ENCODE assay signal across 20 mouse cellular contexts in the genomic region with DNA sequence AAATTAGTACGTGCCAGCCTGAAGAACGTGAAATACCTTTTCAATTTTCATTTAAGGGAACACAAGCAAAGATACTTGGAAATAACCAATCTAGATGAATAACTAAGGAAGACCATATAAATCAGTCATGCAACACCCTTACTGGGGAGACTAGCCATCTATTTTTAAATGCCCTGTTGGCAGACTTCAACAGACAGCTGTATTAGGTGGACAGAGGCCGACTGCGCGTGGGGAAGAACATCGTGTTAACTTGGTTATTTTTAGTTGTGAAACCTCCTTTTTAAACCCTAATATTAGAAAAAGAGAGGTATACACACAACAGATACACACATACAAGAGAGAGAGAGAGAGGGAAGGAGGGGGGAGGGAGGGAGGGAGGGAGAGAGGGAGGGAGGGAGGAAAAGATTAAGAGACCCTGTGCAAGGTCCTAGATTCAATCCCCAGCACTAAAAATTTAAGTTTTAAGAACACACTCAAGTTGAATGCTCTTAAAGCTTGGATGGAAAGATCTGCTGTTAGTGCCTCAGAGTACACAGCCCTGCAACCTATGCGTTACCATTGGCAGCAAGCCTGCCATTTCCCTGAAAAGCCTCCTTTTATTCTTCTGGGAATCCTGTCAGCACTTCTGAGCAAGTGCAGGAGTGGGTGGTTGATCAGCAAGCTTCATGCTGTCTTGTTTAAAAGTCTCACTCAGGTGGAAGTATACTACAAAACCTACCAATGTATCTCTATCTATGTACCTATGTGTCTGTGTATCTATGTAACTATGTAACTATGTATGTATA. TPM values are rescaled to one million over a fixed set of nuclear protein-coding genes. Genes with fewer than 3 reads are reported as not detected.
DNase-seq lines count a peak whose midpoint lies in the region; ATAC-seq and TF ChIP-seq lines count a peak whose summit lies in the region.
"Had no signal": no experiment of that assay in that cellular context is flagged by ENCODE, and none has a peak within 500 bp of the region (broad histone marks: within the 10 kb centered on the region; RNA-seq: fewer than 3 reads in every experiment).

No protein-coding gene starts in this region.

- H3K36me3 ChIP-seq in lung, postnatal 0 days (ENCODE audit: insufficient read depth, low read length), result no peaks in the 10 kb centered on the region
- no peaks in the 10 kb centered on the region for H3K36me3 ChIP-seq in heart, embryonic 14.5 days (ENCODE audit: control insufficient read depth, insufficient read depth, low read length)
- no peaks in the 10 kb centered on the region for H3K36me3 ChIP-seq in forebrain, embryonic 10.5 days (replicated peaks)
- H3K36me3 ChIP-seq: forebrain, embryonic 15.5 days; lung, embryonic 15.5 days; neural tube, embryonic 13.5 days; stomach, embryonic 15.5 days had no signal

- no peak overlapping the region for H3K9ac ChIP-seq in lung, postnatal 0 days (replicated peaks; ENCODE audit: low read depth)
- H3K9ac ChIP-seq in heart, embryonic 14.5 days (ENCODE audit: low read length), result no peak overlapping the region
- H3K9ac ChIP-seq: forebrain, embryonic 15.5 days; lung, embryonic 15.5 days; neural tube, embryonic 13.5 days; stomach, embryonic 15.5 days had no signal

- TF ChIP-seq EP300 in lung, postnatal 0 days (IDR thresholded peaks at IDR 0.05), result no peak

- H3K27me3 ChIP-seq in lung, postnatal 0 days (replicated peaks; ENCODE audit: insufficient read depth, low read length), result no peaks in the 10 kb centered on the region
- H3K27me3 ChIP-seq in heart, embryonic 14.5 days (ENCODE audit: control insufficient read depth, insufficient read depth, low read length), result no peaks in the 10 kb centered on the region
- H3K27me3 ChIP-seq in forebrain, embryonic 10.5 days (ENCODE audit: poor library complexity, severe bottlenecking), result no peaks in the 10 kb centered on the region; the same call in 1 of the 2 replicates
- H3K27me3 ChIP-seq: CH12.LX; forebrain, embryonic 15.5 days; lung, embryonic 15.5 days; megakaryocyte, embryonic 14.5 days; neural tube, embryonic 13.5 days; stomach, embryonic 15.5 days had no signal

- H3K9me3 ChIP-seq in lung, postnatal 0 days (ENCODE audit: low read length), result no peaks in the 10 kb centered on the region
- H3K9me3 ChIP-seq in heart, embryonic 14.5 days (ENCODE audit: control insufficient read depth, low read length), result no peaks in the 10 kb centered on the region
- H3K9me3 ChIP-seq in forebrain, embryonic 10.5 days, result no peaks in the 10 kb centered on the region
- H3K9me3 ChIP-seq: forebrain, embryonic 15.5 days; lung, embryonic 15.5 days; megakaryocyte, embryonic 14.5 days; neural tube, embryonic 13.5 days; stomach, embryonic 15.5 days had no signal

- no peak overlapping the region for H3K4me3 ChIP-seq in lung, postnatal 0 days (ENCODE audit: low read depth, low read length)
- no peak overlapping the region for H3K4me3 ChIP-seq in heart, embryonic 14.5 days (ENCODE audit: control insufficient read depth in 1 of 2, insufficient read depth in 1 of 2, low read depth in 1 of 2, low read length in 2 of 2)
- H3K4me3 ChIP-seq in forebrain, embryonic 10.5 days, result no peak overlapping the region
- H3K4me3 ChIP-seq: forebrain, embryonic 15.5 days; lung, embryonic 15.5 days; megakaryocyte, embryonic 14.5 days; neural tube, embryonic 13.5 days; stomach, embryonic 15.5 days had no signal

- 78% methylated on average over 7 of the region's 7 CpGs for WGBS in lung, postnatal 0 days
- 48% methylated on average over 7 of the region's 7 CpGs for WGBS in heart, embryonic 14.5 days
- 89% methylated on average over 7 of the region's 7 CpGs for WGBS in forebrain, embryonic 10.5 days

- H3K27ac ChIP-seq in lung, postnatal 0 days (ENCODE audit: low read length), result no peak overlapping the region
- peak overlapping the region; percentile 64; a peak in 3 of 4 replicates for H3K27ac ChIP-seq in heart, embryonic 14.5 days (replicated peaks in 1 of 2; ENCODE audit: control insufficient read depth in 1 of 2, insufficient read depth in 1 of 2, low read depth in 2 of 2, low read length in 2 of 2)
- H3K27ac ChIP-seq in forebrain, embryonic 10.5 days, result no peak overlapping the region
- H3K27ac ChIP-seq: forebrain, embryonic 15.5 days; kidney, postnatal 0 days; lung, embryonic 15.5 days; neural tube, embryonic 13.5 days; stomach, embryonic 15.5 days had no signal

- no peak for TF ChIP-seq CTCF in lung, postnatal 0 days (IDR thresholded peaks at IDR 0.05)

- DNase-seq in frontal cortex, postnatal 36 days (ENCODE audit: low spot score in 2 of 2), result peak; percentile 18 to 39
- DNase-seq in frontal cortex, postnatal 25 days (ENCODE audit: low spot score in 2 of 2), result no peak
- peak; percentile 25 for DNase-seq in lung, postnatal 0 days (ENCODE audit: low spot score)
- DNase-seq in lung, postnatal 4 days, result no peak
- peak; percentile 35 for DNase-seq in telencephalon, adult 2 months (ENCODE audit: low read depth, low spot score)
- DNase-seq in forebrain, embryonic 10.5 days (ENCODE audit: extremely low spot score, low spot score), result no peak
- DNase-seq: adrenal gland, postnatal 25 days; cerebellum, adult 9-10 months; left cerebral cortex, postnatal 4 days; thymus, postnatal 14 days had no signal

- H3K4me2 ChIP-seq in lung, postnatal 0 days (replicated peaks; ENCODE audit: low read depth, low read length), result no peak overlapping the region
- H3K4me2 ChIP-seq in heart, embryonic 14.5 days (ENCODE audit: low read length), result no peak overlapping the region
- H3K4me2 ChIP-seq: forebrain, embryonic 15.5 days; liver, embryonic 11.5 days; lung, embryonic 15.5 days; neural tube, embryonic 13.5 days; stomach, embryonic 15.5 days had no signal

- no peak; the same call in 1 of the 2 replicates for ATAC-seq in lung, postnatal 0 days
- peak; percentile 48; the same call in 1 of the 2 replicates for ATAC-seq in heart, embryonic 14.5 days (ENCODE audit: insufficient number of reproducible peaks, insufficient read depth, low FRiP score, low read depth)
- no peak for ATAC-seq in erythroblast, adult 5-6 weeks (replicated peaks; ENCODE audit: low FRiP score, poor library complexity, severe bottlenecking)
- ATAC-seq: forebrain, embryonic 15.5 days had no signal

- H3K4me1 ChIP-seq in lung, postnatal 0 days (ENCODE audit: insufficient read depth, low read depth, low read length), result no peaks in the 10 kb centered on the region
- peaks cover 5% of the 10 kb centered on the region in 2 experiments for H3K4me1 ChIP-seq in heart, embryonic 14.5 days (ENCODE audit: control insufficient read depth in 2 of 2, insufficient read depth in 2 of 2, low read length in 2 of 2)
- peaks cover 4% of the 10 kb centered on the region for H3K4me1 ChIP-seq in forebrain, embryonic 10.5 days
- H3K4me1 ChIP-seq: lung, embryonic 15.5 days; stomach, embryonic 15.5 days had no signal

RNA-seq across cellular contexts. Expression of gene Agl, which starts 24.8 kb away (rescaled TPM):
- 6.3 and 6.5 TPM in 2 replicates for polyA plus RNA-seq in lung, postnatal 0 days (2015; fragmentation: Nextera tagmentation; extraction: Ambion mirVana)
- polyA plus RNA-seq in heart, embryonic 14.5 days (2014; fragmentation: Nextera tagmentation; extraction: Ambion mirVana), result 121 and 135 TPM in 2 replicates
- total RNA-seq in erythroblast, adult 5-6 weeks (2015; ENCODE audit: low replicate concordance), result 3.3 and 4.4 TPM in 2 replicates
- 3.9 and 4.2 TPM in 2 replicates for total RNA-seq in erythroblast, adult 5-6 weeks (2017; ENCODE audit: low replicate concordance)
- 9.9 and 11.0 TPM in 2 replicates for polyA plus RNA-seq in forebrain, embryonic 10.5 days (2016; fragmentation: Nextera tagmentation; extraction: Ambion mirVana)

RNA-seq across cellular contexts. Expression of gene Frrs1, which starts 26.5 kb away (rescaled TPM):
- polyA plus RNA-seq in lung, postnatal 0 days (2015; fragmentation: Nextera tagmentation; extraction: Ambion mirVana), result 5.6 and 6.0 TPM in 2 replicates
- polyA plus RNA-seq in heart, embryonic 14.5 days (2014; fragmentation: Nextera tagmentation; extraction: Ambion mirVana), result 20.7 and 24.7 TPM in 2 replicates
- total RNA-seq in erythroblast, adult 5-6 weeks (2015; ENCODE audit: low replicate concordance), result 6.5 and 11.3 TPM in 2 replicates
- 5.6 and 9.5 TPM in 2 replicates for total RNA-seq in erythroblast, adult 5-6 weeks (2017; ENCODE audit: low replicate concordance)
- 14.7 and 16.3 TPM in 2 replicates for polyA plus RNA-seq in forebrain, embryonic 10.5 days (2016; fragmentation: Nextera tagmentation; extraction: Ambion mirVana)

Comparison
In these comparisons a context has a peak if more than half of its experiments do, and no peak if none do; other contexts are left out.
1. DNase-seq: peak in frontal cortex, postnatal 36 days (2 of 2), lung, postnatal 0 days (single experiment) and telencephalon, adult 2 months (single experiment); none in frontal cortex, postnatal 25 days (0 of 2), lung, postnatal 4 days (0 of 2) and forebrain, embryonic 10.5 days (single experiment).
2. H3K27ac ChIP-seq: peak in heart, embryonic 14.5 days (2 of 2); none in lung, postnatal 0 days (single experiment) and forebrain, embryonic 10.5 days (single experiment).
3. RNA of gene Agl, which starts 24.8 kb away (polyA plus RNA-seq): 121 to 135 TPM in heart, embryonic 14.5 days; 9.9 to 11.0 TPM in forebrain, embryonic 10.5 days and 6.3 to 6.5 TPM in lung, postnatal 0 days; every median in the first group is over 10 times any median in the second.